Mouse (Mus musculus) embryo, embryonic 10.5 days (tissue): ENCODE results near the gene Txlng.
"Not testable (repeated sequence)": the region's sequence is repeated elsewhere in the genome, so short reads cannot be mapped to it uniquely, and the experiment has no call there.

Experiments
- DNase-seq: peaks from one replicate; pipeline ENCODE4 v3.0.0-alpha.2; 2015; ENCODE audit warnings: low spot score

The Txlng gene

DNA sequence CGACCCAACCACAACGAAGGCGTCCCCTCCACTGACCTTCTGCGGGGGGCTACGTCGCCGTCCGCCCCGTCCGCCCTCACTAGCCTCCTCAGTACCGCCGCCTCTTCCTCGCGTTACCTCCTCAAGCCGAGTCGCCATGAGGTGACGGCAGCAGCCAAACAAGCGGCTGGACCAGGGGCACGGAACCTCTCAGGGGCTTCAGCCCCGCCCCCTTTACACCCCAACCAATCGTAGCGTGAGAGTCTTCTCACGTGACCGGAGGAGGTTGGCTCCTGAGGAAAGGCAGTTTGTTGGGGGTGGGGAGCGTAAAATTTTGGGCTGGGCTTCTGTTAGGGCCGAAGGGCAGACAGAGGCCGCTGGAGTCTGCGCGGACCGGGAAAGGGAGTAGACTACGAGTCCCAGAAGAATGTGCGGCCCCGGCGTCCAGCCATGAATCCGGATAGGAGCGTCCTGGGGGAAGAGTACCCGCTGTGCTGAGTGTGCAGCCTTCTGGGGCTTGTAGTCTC, at the start of gene Txlng:
TSS of gene Txlng (minus strand) at position 252 of the 506 bp plus-strand sequence.
- DNase-seq = peak; percentile 97

- no peak for DNase-seq
Observed at GRCm38 (mm10) chrX:162878236-162878635, 49.0 kb upstream of the Txlng start.

DNA sequence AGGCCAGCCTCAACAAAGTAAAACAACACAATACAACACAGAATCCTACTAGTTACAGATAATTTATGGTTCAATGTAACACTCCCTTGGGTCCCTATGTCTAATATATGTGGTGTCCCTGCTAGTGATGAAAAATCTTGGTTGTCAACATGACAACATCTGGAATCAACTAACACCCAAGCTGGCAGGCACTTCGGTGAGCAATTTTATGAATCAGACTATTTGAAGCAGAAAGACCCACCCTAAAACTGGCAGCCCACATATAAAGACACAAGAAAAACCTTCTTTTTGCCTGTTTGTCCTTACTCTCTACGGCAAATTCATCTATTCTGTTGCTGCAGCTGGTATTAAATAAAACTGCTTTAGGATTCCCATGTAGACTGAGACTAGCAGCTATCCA, 44.5 kb upstream of the Txlng start:
- no peak for DNase-seq

DNA sequence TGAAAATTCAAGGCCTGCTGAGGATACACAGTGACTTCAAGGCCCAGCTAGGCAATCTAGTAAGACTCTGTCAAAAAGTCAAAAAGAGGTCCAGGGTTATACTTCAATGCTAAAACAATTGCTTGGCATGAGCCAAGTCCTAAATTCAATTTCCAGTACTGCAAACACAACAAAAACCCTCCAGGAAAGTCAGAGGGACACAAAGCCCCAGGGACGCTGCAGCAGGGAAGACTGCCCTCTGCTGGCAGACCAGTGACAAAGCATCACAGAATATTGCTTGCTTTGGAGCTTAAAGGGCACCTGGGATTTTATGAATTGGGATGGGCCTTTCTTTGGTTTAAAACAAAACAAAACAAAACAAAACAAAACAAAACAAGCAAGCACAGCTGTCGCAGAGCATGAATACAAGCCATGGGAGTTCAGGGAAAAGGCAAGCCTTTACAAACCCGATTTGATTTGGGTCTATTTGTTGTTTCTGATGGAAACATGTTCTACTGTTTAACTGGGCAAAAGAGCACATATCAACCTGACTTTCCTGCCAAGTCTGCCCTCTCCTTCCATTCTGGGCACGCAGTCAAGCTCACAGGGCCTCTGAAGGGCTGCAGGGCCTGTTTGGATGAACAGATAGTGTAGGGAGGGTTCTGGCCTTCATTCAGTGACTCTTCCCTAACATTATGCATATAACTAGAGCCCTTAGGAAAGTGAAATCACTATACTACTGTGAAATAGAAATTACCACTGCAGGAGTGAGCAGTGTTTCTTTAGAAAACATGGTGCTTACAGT, 42.7 kb upstream of the Txlng start:
- DNase-seq = peak; percentile 38

DNA sequence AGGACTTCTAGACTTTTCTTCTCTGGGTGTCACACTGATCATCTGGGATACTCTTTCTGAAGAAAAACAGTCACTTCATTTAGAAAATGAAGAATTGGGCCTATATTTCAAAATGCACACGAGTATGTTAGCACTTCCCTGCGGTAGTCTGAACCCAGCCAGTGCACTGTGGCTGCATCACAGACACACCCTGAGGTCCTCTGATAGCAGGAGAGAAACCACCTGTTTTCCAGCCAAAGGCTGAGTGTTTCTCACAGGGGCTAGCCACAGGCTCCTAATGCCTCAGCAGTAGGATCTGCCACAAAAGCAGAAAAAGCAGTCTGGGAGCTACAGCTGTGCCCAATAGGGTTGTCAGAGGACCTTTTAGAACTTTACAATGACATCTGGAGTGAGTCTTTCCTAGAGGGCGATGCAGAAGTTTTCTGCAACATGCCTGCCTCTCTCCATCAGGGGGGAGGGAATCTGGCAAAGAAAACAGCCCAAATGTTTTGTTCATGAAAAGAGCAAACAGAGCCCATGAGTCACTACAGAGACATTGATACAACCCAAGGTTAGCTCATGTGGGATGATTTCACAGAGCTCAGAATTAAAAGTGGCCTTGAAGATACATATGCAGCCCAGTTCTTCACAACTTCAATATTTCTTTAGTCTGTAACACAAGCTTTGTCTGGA, 39.2 kb upstream of the Txlng start:
- DNase-seq = no peak

- DNase-seq = no peak
Observed at GRCm38 (mm10) chrX:162848682-162849081, 19.4 kb upstream of the Txlng start.

GRCm38 (mm10) chrX:162845531-162845930, 16.3 kb upstream of the Txlng start:
- DNase-seq = no peak

GRCm38 (mm10) chrX:162844447-162845100, 15.3 kb upstream of the Txlng start:
- DNase-seq = no peak

- peak; percentile 50 for DNase-seq
Observed at GRCm38 (mm10) chrX:162832101-162832500, 2.8 kb upstream of the Txlng start.

- DNase-seq = no peak
Observed at GRCm38 (mm10) chrX:162831542-162831941, 2.3 kb upstream of the Txlng start.

GRCm38 (mm10) chrX:162831036-162831435, 1.8 kb upstream of the Txlng start:
- no peak for DNase-seq

GRCm38 (mm10) chrX:162830313-162830712, 1.1 kb upstream of the Txlng start:
- not testable (repeated sequence) for DNase-seq

- DNase-seq = no peak
Observed at GRCm38 (mm10) chrX:162829741-162830140, 487 bp upstream of the Txlng start.

GRCm38 (mm10) chrX:162828783-162829182, 471 bp downstream of the Txlng start:
- DNase-seq = no peak

DNA sequence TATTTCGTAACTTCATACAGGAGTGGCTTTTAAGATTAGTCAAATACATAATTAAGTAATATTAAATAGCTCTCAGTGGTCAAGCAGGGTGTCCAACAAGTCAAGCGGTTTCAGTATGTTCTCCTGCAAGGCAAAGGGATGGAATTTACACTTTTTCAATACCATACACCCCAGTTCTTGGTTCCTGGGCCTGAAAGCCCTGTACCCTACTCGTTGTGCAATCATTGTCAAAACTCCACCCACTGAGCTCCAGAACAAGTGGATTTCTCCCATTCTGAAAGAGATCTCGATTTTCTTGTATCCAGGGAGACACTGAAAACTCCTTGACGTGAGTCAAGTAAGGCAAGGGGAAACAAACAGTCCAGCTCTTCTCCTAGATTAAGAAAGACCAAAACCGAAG, 1.2 kb downstream of the Txlng start:
- DNase-seq = no peak

GRCm38 (mm10) chrX:162800371-162800770, 28.9 kb downstream of the Txlng start:
- DNase-seq = peak; percentile 64

GRCm38 (mm10) chrX:162791392-162791791, 37.9 kb downstream of the Txlng start:
- DNase-seq = not testable (repeated sequence)

GRCm38 (mm10) chrX:162788372-162788771, 40.9 kb downstream of the Txlng start:
- DNase-seq = no peak

DNA sequence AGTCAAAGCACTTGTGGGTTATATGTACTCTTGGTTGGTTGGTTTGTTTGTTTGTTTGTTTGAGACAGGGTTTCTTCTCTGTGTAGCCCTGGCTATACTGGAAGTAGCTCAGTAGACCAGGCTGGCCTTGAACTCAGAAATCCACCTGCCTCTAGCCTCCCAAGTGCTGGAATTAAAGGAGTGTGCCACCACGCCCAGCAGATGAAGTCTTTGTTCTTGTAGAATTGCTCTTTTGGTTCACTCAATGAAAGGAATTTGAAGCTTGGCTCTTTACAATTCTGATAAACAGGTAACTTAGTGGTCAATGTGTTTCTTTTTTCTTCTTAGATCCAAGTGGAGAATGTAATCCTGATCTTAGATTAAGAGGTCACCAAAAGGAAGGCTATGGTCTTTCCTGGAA, 58.5 kb downstream of the Txlng start:
- no peak for DNase-seq

DNA sequence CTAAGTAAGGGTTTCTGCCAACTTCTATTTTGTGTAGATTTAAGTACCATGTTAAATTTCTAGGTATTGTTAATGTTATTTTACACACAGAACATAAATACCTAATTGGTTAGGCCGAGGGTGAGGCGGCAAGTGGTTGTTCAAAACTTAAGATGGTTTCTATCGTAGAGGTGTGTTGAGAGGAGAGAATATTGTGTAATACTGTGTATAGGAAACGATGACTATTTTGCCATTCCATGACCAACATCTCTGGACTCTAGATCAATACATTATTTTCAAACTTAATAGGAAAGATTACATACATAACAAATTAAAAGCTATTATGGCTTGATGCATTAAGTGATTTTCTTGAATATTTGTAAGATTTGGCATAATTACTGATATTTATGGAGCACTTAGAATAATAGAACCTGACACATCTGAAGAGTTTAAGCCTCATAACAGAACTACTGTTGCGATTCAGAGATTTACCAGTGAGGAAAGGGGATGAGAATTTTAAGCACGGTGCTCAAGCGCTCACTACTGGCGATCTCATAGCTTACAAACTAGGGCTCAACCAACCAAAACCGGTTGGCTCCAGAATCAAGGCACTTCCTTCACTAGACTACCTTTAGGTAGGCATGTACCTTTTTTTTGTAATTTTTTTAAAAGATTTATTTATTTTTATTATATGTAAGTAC, 67.4 kb downstream of the Txlng start:
- DNase-seq = peak; percentile 13

DNA sequence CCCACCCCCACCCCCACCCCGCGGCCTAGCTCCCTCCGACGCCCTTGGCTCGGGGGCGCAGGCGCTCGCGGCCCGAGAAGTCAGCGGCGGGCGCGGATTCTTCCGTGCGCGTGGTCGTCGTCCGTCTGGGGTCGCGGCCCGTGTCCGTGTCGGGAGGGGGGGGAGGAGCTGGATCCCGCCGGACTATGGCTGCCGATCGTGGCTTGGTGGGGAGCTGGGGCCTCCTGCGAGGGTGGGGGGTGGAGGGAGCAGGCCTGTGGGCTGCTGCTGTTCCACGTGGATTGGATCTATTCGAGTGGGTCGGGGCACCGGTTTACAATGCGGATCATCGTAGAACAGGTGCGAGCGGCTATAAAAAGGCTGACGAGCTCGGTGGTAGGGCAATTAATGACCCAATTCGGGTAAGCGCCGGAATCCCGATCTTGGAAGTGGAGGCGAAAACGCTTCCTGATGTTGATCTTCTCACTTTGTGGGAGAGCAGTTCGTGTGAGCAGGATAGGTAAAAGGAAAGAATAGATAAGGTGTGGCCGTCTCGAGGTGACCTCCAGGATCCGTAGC, 68.2 kb downstream of the Txlng start:
- DNase-seq = peak; percentile 45
